Mouse (Mus musculus) urinary bladder, postnatal 10 days (tissue): Measurements from ENCODE around the gene Gal3st1.

Experiments used
- DNase-seq: peaks from one replicate; pipeline ENCODE4 v3.0.0; 2022; ENCODE audit warnings: low spot score

Gene Gal3st1

GRCm38 (mm10) chr11:4031961-4032360, 48.5 kb downstream of the Gal3st1 start:
- DNase-seq: no peak

GRCm38 (mm10) chr11:4033471-4033870, 50.0 kb downstream of the Gal3st1 start:
- DNase-seq: no peak

DNA sequence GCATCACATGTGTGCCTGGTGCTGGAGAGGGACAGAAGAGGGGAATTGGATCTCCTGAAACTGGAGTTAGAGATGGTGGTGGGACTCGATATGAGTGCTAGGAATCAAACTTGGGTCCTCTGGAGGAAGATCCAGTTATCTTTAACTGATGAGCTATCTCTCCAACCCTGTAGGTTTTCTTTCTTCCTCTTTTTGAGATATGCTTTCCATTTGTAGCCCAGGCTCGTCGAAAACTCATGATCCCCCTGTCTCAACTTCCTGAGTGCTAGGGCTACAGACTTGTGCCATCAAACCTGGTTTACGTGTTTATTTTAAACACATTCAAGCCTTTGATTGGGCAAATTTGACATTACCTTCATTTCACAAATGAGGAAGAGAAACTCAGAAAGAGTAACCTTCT, 50.7 kb downstream of the Gal3st1 start:
- no peak for DNase-seq

GRCm38 (mm10) chr11:4035116-4035892, 51.9 kb downstream of the Gal3st1 start:
- no peak for DNase-seq

GRCm38 (mm10) chr11:4035916-4036315, 52.5 kb downstream of the Gal3st1 start:
- no peak for DNase-seq

GRCm38 (mm10) chr11:4036365-4037084, 53.1 kb downstream of the Gal3st1 start:
- no peak for DNase-seq

- no peak for DNase-seq
These were observed 56.5 kb downstream of the Gal3st1 start for GRCm38 (mm10) chr11:4039951-4040350.

- DNase-seq: no peak
These were observed 57.7 kb downstream of the Gal3st1 start for GRCm38 (mm10) chr11:4041123-4041625.

DNA sequence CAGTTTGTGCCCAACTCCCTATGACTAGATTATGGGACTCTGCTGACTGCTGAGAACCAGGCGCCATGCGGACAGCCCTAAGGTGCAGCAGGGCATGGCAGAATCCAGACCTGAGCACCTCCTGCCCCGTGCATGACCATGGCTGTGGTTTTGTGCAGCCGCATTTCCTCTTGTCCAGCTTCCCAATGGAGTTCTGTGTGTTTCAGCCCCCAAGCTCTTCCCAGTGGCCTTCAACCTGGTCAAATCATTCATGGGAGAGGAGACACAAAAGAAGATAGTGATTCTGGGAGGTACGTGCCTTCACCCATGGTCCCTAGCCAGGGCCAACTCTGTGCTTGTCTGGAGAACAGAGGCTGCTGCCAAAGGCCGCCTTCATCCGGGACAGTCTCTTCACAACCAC, 59.6 kb downstream of the Gal3st1 start:
- DNase-seq: no peak

- DNase-seq: no peak
These were observed 63.1 kb downstream of the Gal3st1 start for GRCm38 (mm10) chr11:4046526-4046925.

DNA sequence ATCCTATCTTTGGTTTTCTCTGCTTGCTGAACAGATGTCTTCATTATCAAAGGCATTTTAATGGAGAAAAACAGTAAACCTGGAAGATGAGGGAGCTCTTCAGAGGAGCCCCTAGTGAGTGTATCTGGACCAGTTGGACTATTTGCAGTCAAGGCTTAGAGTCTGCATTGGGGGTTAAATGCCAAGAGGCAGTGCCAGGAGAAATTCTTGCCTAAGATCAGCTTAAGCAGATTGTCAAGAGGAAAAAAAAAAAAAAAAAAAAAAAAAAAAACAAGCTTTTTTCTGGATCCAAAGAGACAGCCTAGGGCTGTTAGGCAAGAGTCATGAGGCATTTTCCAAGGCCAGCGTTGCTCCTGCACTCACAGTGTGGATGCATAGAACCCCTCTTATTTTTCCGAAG, 64.3 kb downstream of the Gal3st1 start:
- DNase-seq: no peak

DNA sequence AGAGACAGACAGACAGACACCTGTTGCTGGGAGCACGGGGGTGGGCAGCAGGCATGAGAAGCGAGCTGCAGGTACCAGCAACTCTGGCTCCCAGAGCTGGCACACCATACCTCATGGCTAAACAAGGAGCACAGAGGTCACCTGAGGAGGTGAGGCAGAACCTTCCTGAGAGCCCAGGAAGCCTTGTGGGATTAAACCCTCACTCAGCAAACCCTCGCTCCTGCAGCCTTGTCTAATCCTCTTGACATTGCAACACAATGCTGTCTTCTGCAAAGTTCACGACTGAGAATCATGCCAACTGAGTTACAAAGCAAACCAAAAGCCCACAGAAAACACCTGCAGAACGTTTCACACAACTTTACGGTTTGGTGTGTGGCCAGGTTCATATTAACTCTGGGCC, 65.0 kb downstream of the Gal3st1 start:
- no peak for DNase-seq
